Mouse (Mus musculus) neural tube, embryonic 11.5 days (tissue): Measurements from ENCODE around the gene Lefty2. TPM values are rescaled to one million over a fixed set of nuclear protein-coding genes. Genes with fewer than 3 reads are reported as not detected.

Source experiments
- ATAC-seq: fragments of 200-750 bp; cut with Nextera tagmentation; 2 replicates; pipeline ENCODE4 v1.8.0; 2017; ENCODE audit warnings: moderate number of reproducible peaks, mild to moderate bottlenecking, moderate TSS enrichment, moderate library complexity; ENCODE audit not compliant: insufficient read depth, low FRiP score, low TSS enrichment
- DNase-seq: peaks from one replicate; pipeline ENCODE4 v3.0.0-alpha.2; 2015; ENCODE audit warnings: low spot score
- H3K27ac ChIP-seq: fragments of 300-500 bp; sonication (generic); 2 replicates; pipeline ENCODE4 v1.5.1; 2014; ENCODE audit warnings: low read depth, mild to moderate bottlenecking, low read length
- H3K27me3 ChIP-seq: fragments of 300-500 bp; sonication (generic); 2 replicates; pipeline ENCODE4 v1.6.1; 2014; ENCODE audit warnings: mild to moderate bottlenecking, low read length, mixed read lengths; ENCODE audit not compliant: control insufficient read depth, insufficient read depth
- H3K36me3 ChIP-seq: fragments of 300-500 bp; sonication (generic); 2 replicates; pipeline ENCODE4 v1.6.1; 2014; ENCODE audit warnings: mild to moderate bottlenecking, low read length, moderate library complexity, mixed read lengths; ENCODE audit not compliant: control insufficient read depth, insufficient read depth
- H3K4me1 ChIP-seq: fragments of 300-500 bp; sonication (generic); 2 replicates; pipeline ENCODE4 v1.6.1; 2014; ENCODE audit warnings: low read length, mixed read lengths; ENCODE audit not compliant: control insufficient read depth, insufficient read depth
- H3K4me2 ChIP-seq: fragments of 300-500 bp; sonication (generic); 2 replicates; pipeline ENCODE4 v1.6.1; 2014; ENCODE audit warnings: low read depth, mild to moderate bottlenecking, moderate library complexity
- H3K4me3 ChIP-seq: fragments of 300-500 bp; sonication (generic); 2 replicates; pipeline ENCODE4 v1.5.1; 2014; ENCODE audit warnings: low read depth, low read length
- H3K9ac ChIP-seq: fragments of 300-500 bp; sonication (generic); 2 replicates; pipeline ENCODE4 v1.6.1; 2014; ENCODE audit warnings: mild to moderate bottlenecking, low read length
- H3K9me3 ChIP-seq: fragments of 300-500 bp; sonication (generic); 2 replicates; pipeline ENCODE4 v1.6.1; 2016; ENCODE audit warnings: low read length; ENCODE audit not compliant: control insufficient read depth
- WGBS: fragments of 180-500 bp; shearing (Covaris S2); extraction: QIAGEN DNeasy Blood & Tissue Kit; methylation state at CpG from one replicate; pipeline ENCODE4 v1.1.7; 2014; 5-methylcytosine and 5-hydroxymethylcytosine counted together
- polyA plus RNA-seq: library from polyadenylated mRNA; unstranded; fragments of >200 nt; fragmentation: Nextera tagmentation; extraction: Ambion mirVana; gene quantifications from 2 replicates; pipeline ENCODE4 v1.2.1, GENCODE M21; 2014

Lefty2 gene
- polyA plus RNA-seq, 1 experiment from 2014 or later = not detected

DNA sequence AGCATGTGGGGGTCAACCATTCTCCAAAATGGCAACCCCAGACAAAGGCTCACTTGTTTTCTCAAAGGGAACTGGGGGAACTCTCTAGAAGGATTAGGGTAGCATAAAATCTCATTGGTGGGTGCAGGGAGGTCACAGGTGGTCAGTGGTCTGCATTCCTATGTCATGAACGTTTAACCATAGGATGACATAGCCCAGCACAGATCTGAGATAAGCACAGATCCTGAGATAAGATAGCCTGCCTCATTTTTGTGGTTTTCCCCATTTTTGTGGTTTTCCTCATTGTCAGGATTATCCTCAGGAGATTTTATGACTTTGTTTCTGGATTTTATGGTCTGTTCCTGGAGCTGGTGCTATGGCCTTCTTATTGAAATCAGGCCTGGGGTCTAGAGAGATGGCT lies 24.1 kb downstream of the Lefty2 start:
- Histone ChIP-seq H3K4me1 (no peaks in the 10 kb centered on the region), H3K4me2 (no peak overlapping the region), H3K4me3 (no peak overlapping the region), H3K36me3 (no peaks in the 10 kb centered on the region), H3K27ac (no peak overlapping the region), H3K9ac (no peak overlapping the region), H3K27me3 (no peaks in the 10 kb centered on the region), H3K9me3 (no peaks in the 10 kb centered on the region)
- 63% methylated on average over 1 of the region's 1 CpGs for WGBS
- ATAC-seq = no peak
- DNase-seq = no peak

DNA sequence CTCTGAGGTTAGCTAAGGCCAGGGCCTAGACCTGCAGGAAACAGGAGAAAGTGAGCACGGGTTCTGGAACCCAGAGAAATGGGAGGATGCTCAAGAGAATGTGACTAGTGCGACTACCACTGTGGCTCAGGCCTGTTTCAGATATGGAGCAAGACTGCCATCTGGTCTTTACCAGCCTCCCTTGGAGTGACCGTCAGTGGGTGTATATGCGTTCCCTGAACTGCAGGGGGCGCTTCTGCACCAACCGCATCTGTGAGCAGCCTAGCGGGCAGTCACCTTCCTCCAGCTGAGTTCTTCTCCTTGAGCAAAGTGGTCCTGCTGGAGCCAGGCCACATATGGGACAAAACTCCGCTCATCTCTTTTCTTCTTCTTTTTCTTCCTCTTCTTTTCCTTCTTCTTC lies 26.8 kb downstream of the Lefty2 start:
- no peaks in the 10 kb centered on the region for H3K27me3 ChIP-seq
- H3K36me3 ChIP-seq = no peaks in the 10 kb centered on the region
- H3K9me3 ChIP-seq = no peaks in the 10 kb centered on the region
- H3K9ac ChIP-seq = no peak overlapping the region
- no peak overlapping the region for H3K4me2 ChIP-seq
- H3K27ac ChIP-seq = no peak overlapping the region
- DNase-seq (no peak), ATAC-seq (no peak)
- H3K4me3 ChIP-seq = no peak overlapping the region
- 38% methylated on average over 8 of the region's 8 CpGs for WGBS
- H3K4me1 ChIP-seq = no peaks in the 10 kb centered on the region

DNA sequence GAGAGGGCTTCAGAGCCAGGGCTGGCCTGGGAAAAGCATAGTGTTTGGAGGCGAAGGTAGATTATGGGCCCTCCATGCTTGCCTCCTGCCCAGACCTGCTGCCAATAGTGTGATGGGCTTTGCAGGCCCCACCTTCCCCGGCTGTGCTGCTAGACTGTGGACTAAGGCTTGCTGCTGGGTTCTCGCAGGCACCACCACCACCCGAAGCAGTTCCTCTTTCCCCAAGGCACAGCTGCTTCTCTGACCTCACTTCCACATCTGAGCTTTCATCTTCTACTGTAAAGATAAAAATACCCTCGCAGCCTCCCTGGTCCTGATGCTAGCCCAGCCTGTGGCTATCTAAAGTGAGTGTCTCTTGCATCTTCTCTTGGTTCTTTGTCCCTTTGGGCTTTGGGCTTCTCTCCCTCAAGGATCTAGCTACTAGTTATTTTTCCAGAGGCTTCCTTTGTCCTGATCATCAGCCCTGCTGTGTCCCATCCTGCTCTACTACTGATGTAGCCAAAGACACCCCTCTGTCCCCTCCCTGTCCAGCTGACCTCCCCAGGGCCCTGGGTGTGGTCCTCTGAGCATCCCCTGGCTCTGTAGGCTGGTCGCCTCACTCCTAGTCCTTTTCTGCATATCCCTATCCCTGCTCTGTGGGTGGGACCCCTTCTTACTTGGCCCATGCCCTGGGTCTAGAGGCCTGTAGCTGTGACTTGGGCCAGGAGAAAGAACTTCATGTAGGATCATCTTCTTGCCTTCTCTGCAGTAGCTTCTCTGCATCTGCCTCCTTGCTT lies 29.6 kb downstream of the Lefty2 start:
- H3K4me2 ChIP-seq = no peak overlapping the region
- 63% methylated on average over 6 of the region's 6 CpGs for WGBS
- ATAC-seq (no peak), DNase-seq (no peak)
- H3K9ac ChIP-seq = no peak overlapping the region
- H3K9me3 ChIP-seq = no peaks in the 10 kb centered on the region
- no peak overlapping the region for H3K4me3 ChIP-seq
- H3K36me3 ChIP-seq = no peaks in the 10 kb centered on the region
- H3K27me3 ChIP-seq = no peaks in the 10 kb centered on the region
- no peak overlapping the region for H3K27ac ChIP-seq
- H3K4me1 ChIP-seq = no peaks in the 10 kb centered on the region

DNA sequence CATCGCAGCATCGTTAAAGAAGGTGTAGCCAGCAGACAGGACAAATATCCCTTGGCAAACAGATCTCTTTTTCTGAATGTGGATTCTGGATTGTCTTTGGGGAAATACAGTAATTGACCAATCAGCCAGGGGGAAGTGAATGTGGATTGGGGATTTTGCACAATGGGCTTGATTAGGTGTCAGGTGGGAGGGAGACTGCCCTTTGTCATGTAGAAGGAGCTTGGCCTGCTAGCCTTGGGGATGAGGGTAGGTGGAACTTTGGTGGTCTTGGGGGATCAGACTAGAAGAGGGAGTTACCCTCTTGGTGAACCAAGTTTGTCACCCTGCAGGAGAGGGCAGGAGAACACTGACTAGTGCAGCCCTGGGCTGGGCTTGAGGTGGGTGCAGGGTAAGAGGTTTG lies 31.8 kb downstream of the Lefty2 start:
- 15% methylated on average over 2 of the region's 2 CpGs for WGBS
- no peak for ATAC-seq
- H3K36me3 ChIP-seq = no peaks in the 10 kb centered on the region
- no peak overlapping the region for H3K9ac ChIP-seq
- H3K4me3 ChIP-seq = no peak overlapping the region
- H3K9me3 ChIP-seq = no peaks in the 10 kb centered on the region
- H3K4me1 ChIP-seq = no peaks in the 10 kb centered on the region
- no peak overlapping the region for H3K27ac ChIP-seq
- no peak for DNase-seq
- H3K4me2 ChIP-seq = no peak overlapping the region
- H3K27me3 ChIP-seq = 0 out of 2 replicates have a peak, but pooled peaks cover 2% of the 10 kb centered on the region

DNA sequence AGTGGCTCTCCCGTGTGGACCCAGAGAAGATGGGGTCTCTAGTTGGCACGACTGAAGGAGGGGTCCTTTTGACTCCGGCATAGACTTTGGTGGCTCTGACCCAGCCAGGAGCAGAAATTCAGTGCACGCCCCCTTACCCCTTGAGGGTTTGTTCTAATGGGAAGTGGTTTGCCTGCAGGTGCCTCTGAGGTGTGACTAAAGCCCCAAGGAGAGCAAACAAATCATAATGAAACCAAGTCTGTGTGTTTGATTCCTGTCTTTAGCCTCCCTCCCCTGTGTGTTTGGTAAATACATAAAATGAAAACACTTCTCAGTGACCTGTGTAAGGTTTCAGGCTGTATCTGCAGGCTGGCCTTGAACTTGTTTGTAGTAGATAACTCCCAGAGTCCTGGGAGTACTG lies 33.4 kb downstream of the Lefty2 start:
- ATAC-seq (no peak), DNase-seq (no peak)
- H3K4me3 ChIP-seq = no peak overlapping the region
- no peaks in the 10 kb centered on the region for H3K4me1 ChIP-seq
- H3K4me2 ChIP-seq = no peak overlapping the region
- H3K36me3 ChIP-seq = no peaks in the 10 kb centered on the region
- no peak overlapping the region for H3K27ac ChIP-seq
- H3K27me3 ChIP-seq = 0 out of 2 replicates have a peak, but pooled peaks cover 2% of the 10 kb centered on the region
- 80% methylated on average over 4 of the region's 4 CpGs for WGBS
- no peak overlapping the region for H3K9ac ChIP-seq
- no peaks in the 10 kb centered on the region for H3K9me3 ChIP-seq

DNA sequence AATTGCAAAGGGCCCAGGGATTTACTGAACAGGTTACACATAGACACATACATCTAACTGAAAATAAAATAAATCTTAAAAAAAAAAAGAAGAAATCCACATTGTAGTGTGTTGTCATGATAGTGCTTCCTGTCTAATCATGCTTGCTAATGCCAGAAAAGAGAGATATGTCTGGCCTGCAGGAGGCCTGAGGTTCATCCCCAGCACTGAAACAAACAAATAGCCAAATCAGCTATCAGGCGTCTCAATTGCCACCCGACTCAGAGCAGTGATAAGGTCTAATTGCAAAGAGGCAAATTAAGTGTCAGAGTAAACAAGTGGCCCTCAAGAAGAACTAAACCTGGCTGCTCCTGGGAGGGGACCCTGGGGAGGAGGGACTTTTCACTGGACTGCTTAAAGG lies 36.7 kb downstream of the Lefty2 start:
- H3K27me3 ChIP-seq = peaks cover 13% of the 10 kb centered on the region
- no peaks in the 10 kb centered on the region for H3K36me3 ChIP-seq
- no peak overlapping the region for H3K4me2 ChIP-seq
- no peak overlapping the region for H3K4me3 ChIP-seq
- no peaks in the 10 kb centered on the region for H3K9me3 ChIP-seq
- no peak overlapping the region for H3K27ac ChIP-seq
- H3K9ac ChIP-seq = no peak overlapping the region
- no peak for DNase-seq
- H3K4me1 ChIP-seq = no peaks in the 10 kb centered on the region; the same call in none of the 2 replicates
- WGBS = 45% methylated on average over 2 of the region's 2 CpGs
- no peak for ATAC-seq

DNA sequence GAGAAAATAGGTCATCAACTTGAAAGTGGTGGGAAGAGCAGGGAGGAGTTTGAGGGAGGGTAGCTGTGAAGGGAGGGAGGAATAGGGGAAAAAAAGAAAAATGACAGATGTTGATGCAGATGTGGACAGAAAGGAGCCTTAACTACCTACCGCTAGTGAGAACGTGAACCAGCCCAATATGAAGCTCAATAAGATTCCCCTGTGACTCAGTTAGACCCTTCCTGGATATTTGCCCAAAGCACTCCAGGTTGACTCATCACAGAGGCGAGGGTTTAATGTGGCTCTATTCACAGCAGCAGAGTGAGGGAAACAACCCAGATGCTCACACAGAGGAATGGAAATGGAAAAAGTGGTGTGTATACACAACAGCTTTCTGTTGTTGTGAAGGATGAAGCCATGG lies 38.2 kb downstream of the Lefty2 start:
- H3K9ac ChIP-seq = no peak overlapping the region
- H3K27ac ChIP-seq = no peak overlapping the region
- peaks cover 28% of the 10 kb centered on the region for H3K27me3 ChIP-seq
- no peak for DNase-seq
- H3K4me2 ChIP-seq = no peak overlapping the region
- H3K36me3 ChIP-seq = no peaks in the 10 kb centered on the region
- no peaks in the 10 kb centered on the region; the same call in none of the 2 replicates for H3K4me1 ChIP-seq
- no peak for ATAC-seq
- no peaks in the 10 kb centered on the region for H3K9me3 ChIP-seq
- WGBS = 82% methylated on average over 3 of the region's 3 CpGs
- H3K4me3 ChIP-seq = no peak overlapping the region

DNA sequence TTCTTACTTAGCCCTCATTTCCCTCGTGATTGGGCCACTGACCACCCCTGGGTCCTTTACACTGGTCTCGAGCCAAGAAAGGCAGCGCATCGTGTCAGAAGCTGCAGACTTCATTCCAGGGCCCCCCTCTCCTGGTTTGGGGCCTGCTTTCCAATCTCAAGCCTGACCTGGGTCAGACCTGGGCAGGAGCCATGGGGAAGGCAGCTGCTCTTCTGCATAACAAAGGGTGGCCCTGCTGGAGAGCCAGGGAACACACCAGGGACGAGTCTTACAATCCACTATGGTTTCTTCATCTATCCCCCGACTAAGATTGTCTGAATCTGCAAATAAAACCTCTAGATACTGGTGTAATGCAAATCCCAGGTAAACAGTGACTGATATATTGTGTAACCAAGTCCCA lies 40.8 kb downstream of the Lefty2 start:
- no peak overlapping the region for H3K4me3 ChIP-seq
- peak; percentile 27 for DNase-seq
- no peaks in the 10 kb centered on the region; the same call in none of the 2 replicates for H3K4me1 ChIP-seq
- H3K27ac ChIP-seq = no peak overlapping the region
- peak overlapping the region; percentile 18; the same call in 1 of the 2 replicates for H3K9ac ChIP-seq
- H3K9me3 ChIP-seq = no peaks in the 10 kb centered on the region
- no peak overlapping the region for H3K4me2 ChIP-seq
- H3K27me3 ChIP-seq = peaks cover 36% of the 10 kb centered on the region
- 15% methylated on average over 6 of the region's 6 CpGs for WGBS
- no peaks in the 10 kb centered on the region for H3K36me3 ChIP-seq
- no peak for ATAC-seq
